Mouse (Mus musculus) skeletal muscle tissue, adult 2 months (tissue): Measurements from ENCODE around the gene Lsm14b.

Experiments
- DNase-seq: peaks from one replicate; pipeline ENCODE4 v3.0.0-alpha.2; 2012; ENCODE audit warnings: low read depth, low spot score

Lsm14b gene

GRCm38 (mm10) chr2:180024401-180025098 is at the start of gene Lsm14b:
Gene Lsm14b (plus strand): TSS chr2:180024987.
- DNase-seq, result peak; percentile 99

GRCm38 (mm10) chr2:179975851-179976250 is 48.9 kb upstream of the Lsm14b start:
- no peak for DNase-seq

- DNase-seq, result no peak
Observed at GRCm38 (mm10) chr2:179976295-179976627, 48.5 kb upstream of the Lsm14b start.

- peak; percentile 88 for DNase-seq
Observed at GRCm38 (mm10) chr2:179976628-179977343, 48.0 kb upstream of the Lsm14b start, which contains the start of gene Taf4. Gene Taf4 (minus strand): TSS chr2:179976646.

GRCm38 (mm10) chr2:179977344-179978025 is 47.3 kb upstream of the Lsm14b start:
- no peak for DNase-seq

- DNase-seq, result no peak
Observed at GRCm38 (mm10) chr2:179978250-179978649, 46.5 kb upstream of the Lsm14b start.

GRCm38 (mm10) chr2:179979836-179980235 is 45.0 kb upstream of the Lsm14b start:
- peak; percentile 91 for DNase-seq

GRCm38 (mm10) chr2:179980616-179981015 is 44.2 kb upstream of the Lsm14b start:
- no peak for DNase-seq

- no peak for DNase-seq
Observed at GRCm38 (mm10) chr2:179982715-179983114, 42.1 kb upstream of the Lsm14b start.

- peak; percentile 63 for DNase-seq
Observed at GRCm38 (mm10) chr2:179984830-179985229, 40.0 kb upstream of the Lsm14b start.

- DNase-seq, result no peak
Observed at GRCm38 (mm10) chr2:179985695-179986094, 39.1 kb upstream of the Lsm14b start.

- no peak for DNase-seq
Observed at GRCm38 (mm10) chr2:179986437-179987022, 38.3 kb upstream of the Lsm14b start.

- DNase-seq, result no peak
Observed at GRCm38 (mm10) chr2:179989098-179989497, 35.7 kb upstream of the Lsm14b start.

- no peak for DNase-seq
Observed at GRCm38 (mm10) chr2:179993071-179993470, 31.7 kb upstream of the Lsm14b start.

- no peak for DNase-seq
Observed at GRCm38 (mm10) chr2:179998431-179998830, 26.4 kb upstream of the Lsm14b start.

GRCm38 (mm10) chr2:180001635-180002034 is 23.2 kb upstream of the Lsm14b start:
- DNase-seq, result no peak

- DNase-seq, result peak; percentile 63
Observed at GRCm38 (mm10) chr2:180005656-180006351, 19.0 kb upstream of the Lsm14b start.

- DNase-seq, result no peak
Observed at GRCm38 (mm10) chr2:180006352-180007017, 18.3 kb upstream of the Lsm14b start.

- no peak for DNase-seq
Observed at GRCm38 (mm10) chr2:180010686-180011085, 14.1 kb upstream of the Lsm14b start.

- DNase-seq, result no peak
Observed at GRCm38 (mm10) chr2:180011370-180011769, 13.4 kb upstream of the Lsm14b start.

- no peak for DNase-seq
Observed at GRCm38 (mm10) chr2:180013686-180014085, 11.1 kb upstream of the Lsm14b start.
